Mouse (Mus musculus) stomach, embryonic 14.5 days (tissue): Measurements from ENCODE around the gene Cops2. TPM values are rescaled to one million over a fixed set of nuclear protein-coding genes. Genes with fewer than 3 reads are reported as not detected.

Experiments used
- ATAC-seq: fragments of 200-750 bp; cut with Nextera tagmentation; 2 replicates; pipeline ENCODE4 v1.8.0; 2017; ENCODE audit warnings: low read depth, moderate TSS enrichment; ENCODE audit not compliant: insufficient number of reproducible peaks, insufficient read depth, low FRiP score
- H3K27ac ChIP-seq: fragments of 300-500 bp; sonication (generic); 2 replicates; pipeline ENCODE4 v1.5.1; 2014; ENCODE audit warnings: mild to moderate bottlenecking, low read length, moderate library complexity, mixed read lengths
- H3K27me3 ChIP-seq: fragments of 300-500 bp; sonication (generic); 2 replicates; pipeline ENCODE4 v1.6.1; 2014; ENCODE audit warnings: low read length, control low read depth, mixed read lengths; ENCODE audit not compliant: control insufficient read depth, insufficient read depth
- H3K36me3 ChIP-seq: fragments of 300-500 bp; sonication (generic); 2 replicates; pipeline ENCODE4 v1.6.1; 2014; ENCODE audit warnings: mild to moderate bottlenecking, control low read depth, low read length, moderate library complexity, mixed read lengths; ENCODE audit not compliant: control insufficient read depth, insufficient read depth
- H3K4me1 ChIP-seq: fragments of 300-500 bp; sonication (generic); 2 replicates; pipeline ENCODE4 v1.6.1; 2014; ENCODE audit warnings: low read length, control low read depth, mixed read lengths; ENCODE audit not compliant: control insufficient read depth, insufficient read depth
- H3K4me2 ChIP-seq: fragments of 300-500 bp; sonication (generic); replicated peaks from 2 replicates; pipeline ENCODE4 v1.6.1; 2014; ENCODE audit warnings: low read depth, low read length, control low read depth
- H3K4me3 ChIP-seq: fragments of 300-500 bp; sonication (generic); 2 replicates; pipeline ENCODE4 v1.5.1; 2014; ENCODE audit warnings: low read depth, low read length, control low read depth
- H3K9ac ChIP-seq: fragments of 300-500 bp; sonication (generic); replicated peaks from 2 replicates; pipeline ENCODE4 v1.6.1; 2014; ENCODE audit warnings: low read depth, mild to moderate bottlenecking, control low read depth, low read length, moderate library complexity, mixed read lengths
- H3K9me3 ChIP-seq: fragments of 300-500 bp; sonication (generic); 2 replicates; pipeline ENCODE4 v1.6.1; 2016; ENCODE audit warnings: low read depth, low read length, control low read depth; ENCODE audit not compliant: control insufficient read depth
- WGBS: fragments of 180-500 bp; shearing (Covaris S2); extraction: QIAGEN DNeasy Blood & Tissue Kit; methylation state at CpG from one replicate; pipeline ENCODE4 v1.1.7; 2014; 5-methylcytosine and 5-hydroxymethylcytosine counted together
- polyA plus RNA-seq: library from polyadenylated mRNA; unstranded; fragments of >200 nt; fragmentation: Nextera tagmentation; extraction: Ambion mirVana; gene quantifications from 2 replicates; pipeline ENCODE4 v1.2.1, GENCODE M21; 2014

The Cops2 gene
- polyA plus RNA-seq, 1 experiment from 2014 or later = 81.3 TPM

DNA sequence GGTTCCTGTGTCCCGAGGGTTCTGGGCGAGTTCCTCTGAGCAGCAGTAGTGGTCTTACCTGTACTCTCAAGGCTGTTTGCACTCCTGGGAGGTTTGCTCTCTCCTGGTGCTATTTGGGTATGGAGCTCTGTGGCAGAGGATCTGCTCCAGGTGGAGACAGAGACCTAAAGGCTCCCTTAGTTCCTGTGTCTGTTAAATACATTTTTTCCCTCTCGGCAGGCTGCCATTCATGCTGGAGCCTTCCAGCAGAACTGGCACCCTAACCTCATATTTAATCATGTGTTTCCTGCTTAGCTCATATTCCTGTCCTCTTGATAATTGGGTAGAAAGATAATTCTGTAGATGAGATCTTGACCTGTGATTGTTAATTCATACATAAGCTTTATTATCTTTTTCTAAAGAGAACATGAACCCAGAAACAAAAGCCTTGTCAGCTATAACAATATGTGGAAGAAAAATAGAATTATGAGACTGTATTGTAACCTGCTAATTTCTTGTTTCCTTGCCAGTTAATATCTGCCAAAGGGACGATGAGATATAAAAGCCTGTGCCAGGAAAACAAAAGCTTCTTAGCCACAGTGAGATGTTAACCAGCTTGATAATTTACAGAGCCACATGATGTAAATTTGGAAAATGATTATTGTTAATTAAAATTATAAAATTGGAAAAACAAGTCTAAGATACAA, 27.1 kb upstream of the Cops2 start:
- 80% methylated on average over 4 of the region's 4 CpGs for WGBS
- no peaks in the 10 kb centered on the region for H3K36me3 ChIP-seq
- no peaks in the 10 kb centered on the region for H3K27me3 ChIP-seq
- H3K4me2 ChIP-seq = no peak overlapping the region
- H3K4me1 ChIP-seq = no peaks in the 10 kb centered on the region
- H3K9me3 ChIP-seq = no peaks in the 10 kb centered on the region
- H3K4me3 ChIP-seq = no peak overlapping the region
- H3K27ac ChIP-seq = no peak overlapping the region
- ATAC-seq = no peak
- no peak overlapping the region for H3K9ac ChIP-seq

DNA sequence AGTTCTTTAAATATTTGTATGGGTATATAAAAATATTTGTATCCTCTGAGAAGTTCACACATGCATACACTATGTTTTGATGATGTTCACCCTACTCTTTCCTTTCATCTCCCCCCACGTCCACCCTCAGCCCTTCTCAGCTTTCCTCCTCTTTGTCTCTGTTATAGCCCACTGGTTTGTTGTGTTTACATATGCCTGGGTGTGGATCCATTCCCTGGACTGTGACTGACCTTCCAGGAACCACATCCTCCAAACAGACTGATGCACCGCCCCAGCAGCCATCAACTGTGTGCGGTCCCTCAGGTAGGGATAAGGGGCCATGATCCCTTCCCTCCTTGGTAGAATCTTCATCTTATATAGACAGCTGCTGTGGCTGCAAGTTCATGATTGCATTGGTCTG, 11.2 kb upstream of the Cops2 start:
- ATAC-seq = peak; percentile 18; the same call in 1 of the 2 replicates
- H3K36me3 ChIP-seq = 0 out of 2 replicates have a peak, but pooled peaks cover 3% of the 10 kb centered on the region
- peaks cover 6% of the 10 kb centered on the region; the same call in 1 of the 2 replicates for H3K4me1 ChIP-seq
- no peak overlapping the region for H3K27ac ChIP-seq
- H3K9ac ChIP-seq = no peak overlapping the region
- no peak overlapping the region for H3K4me3 ChIP-seq
- no peaks in the 10 kb centered on the region for H3K27me3 ChIP-seq
- 84% methylated on average over 3 of the region's 3 CpGs for WGBS
- H3K4me2 ChIP-seq = no peak overlapping the region
- H3K9me3 ChIP-seq = no peaks in the 10 kb centered on the region

DNA sequence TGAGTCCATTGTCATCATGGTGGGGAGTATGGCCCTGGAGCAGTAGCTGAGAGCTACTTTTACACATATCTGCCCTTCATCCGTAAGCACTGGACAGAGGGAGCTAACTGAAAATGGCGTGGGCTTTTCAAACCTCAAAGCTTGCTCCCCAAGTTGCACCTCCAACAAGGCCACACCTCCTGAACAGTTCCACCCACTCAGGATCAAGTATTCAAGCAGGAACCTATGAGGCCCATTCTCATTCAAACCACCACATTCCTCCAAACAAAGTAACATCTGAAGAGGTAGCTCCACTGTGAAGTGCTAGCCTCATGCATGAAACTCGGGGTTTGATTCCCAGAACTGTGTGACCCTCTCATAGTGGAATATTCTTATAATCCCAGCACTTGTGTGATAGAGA, 9.4 kb upstream of the Cops2 start:
- Histone ChIP-seq H3K36me3 (0 out of 2 replicates have a peak, but pooled peaks cover 3% of the 10 kb centered on the region), H3K27me3 (no peaks in the 10 kb centered on the region), H3K4me2 (no peak overlapping the region), H3K9me3 (no peaks in the 10 kb centered on the region), H3K9ac (no peak overlapping the region), H3K4me3 (no peak overlapping the region), H3K4me1 (peaks cover 6% of the 10 kb centered on the region; the same call in 1 of the 2 replicates), H3K27ac (no peak overlapping the region)
- WGBS = 78% methylated on average over 3 of the region's 3 CpGs
- no peak for ATAC-seq

DNA sequence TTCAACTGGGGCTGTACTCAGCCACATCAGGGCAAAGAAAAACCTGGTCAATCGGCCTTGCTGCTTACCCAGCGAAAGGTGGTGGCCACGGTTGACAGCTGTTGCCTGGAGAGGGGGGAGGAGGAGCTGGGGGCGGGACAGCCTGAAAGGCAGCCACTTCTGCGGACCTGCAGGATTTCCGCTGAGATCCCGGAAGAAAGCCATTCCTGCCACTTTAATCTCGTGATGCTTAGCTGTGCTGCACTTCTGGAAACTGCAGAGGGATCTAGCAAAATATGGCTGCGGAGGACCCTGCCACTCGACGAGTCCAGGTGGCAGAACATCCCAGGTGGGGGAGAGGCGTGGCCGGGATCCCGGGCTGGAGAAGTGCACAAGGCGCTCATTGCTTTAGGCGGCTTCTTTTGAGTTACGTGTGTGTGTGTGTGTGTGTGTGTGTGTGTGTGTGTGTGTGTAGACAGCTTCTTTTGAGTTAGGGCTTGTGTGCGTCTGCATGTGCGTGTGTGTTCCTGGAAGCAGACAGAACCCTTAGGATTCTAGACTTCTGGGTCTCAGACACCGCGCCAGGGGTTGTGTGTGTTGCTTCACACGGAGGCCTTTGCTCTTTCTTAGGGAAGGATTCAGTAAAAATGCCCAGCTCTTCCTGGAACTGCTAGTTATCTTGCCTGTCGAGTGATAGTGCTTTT, 7.3 kb upstream of the Cops2 start:
- Histone ChIP-seq H3K9ac (peak overlapping the region; percentile 33; the same call in 1 of the 2 replicates), H3K27ac (0 out of 2 replicates have a peak overlapping the region, but pooled peaks have one; percentile 15), H3K4me3 (peak overlapping the region; percentile 50), H3K4me1 (peaks cover 6% of the 10 kb centered on the region; the same call in 1 of the 2 replicates), H3K36me3 (no peaks in the 10 kb centered on the region), H3K4me2 (peak overlapping the region; percentile 65), H3K27me3 (no peaks in the 10 kb centered on the region), H3K9me3 (no peaks in the 10 kb centered on the region)
- peak; percentile 90 for ATAC-seq
- WGBS = 4% methylated on average over 23 of the region's 23 CpGs

DNA sequence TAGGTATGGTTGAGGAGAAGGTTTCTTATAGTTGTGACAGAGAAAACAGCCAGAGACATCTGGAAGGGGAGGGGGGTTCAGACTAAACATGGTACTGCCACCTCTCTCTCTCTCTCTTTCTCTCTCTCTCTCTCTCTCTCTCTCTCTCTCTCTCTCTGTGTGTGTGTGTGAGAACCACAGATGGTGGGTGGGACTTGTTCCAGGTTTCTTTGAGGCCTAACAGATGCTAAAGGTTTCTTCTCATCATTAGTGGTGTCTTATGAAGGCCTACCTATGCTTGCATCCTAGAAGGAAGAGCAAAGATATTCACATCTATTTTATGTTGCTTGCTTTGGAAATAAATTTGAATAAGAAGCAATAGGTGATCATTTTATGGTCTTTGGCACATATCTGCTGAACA, 6.6 kb upstream of the Cops2 start:
- Histone ChIP-seq H3K9me3 (no peaks in the 10 kb centered on the region), H3K27me3 (no peaks in the 10 kb centered on the region), H3K4me3 (peak overlapping the region; percentile 50; the same call in 1 of the 2 replicates), H3K9ac (no peak overlapping the region; the same call in 1 of the 2 replicates), H3K4me2 (peak overlapping the region; percentile 65), H3K36me3 (no peaks in the 10 kb centered on the region), H3K4me1 (peaks cover 6% of the 10 kb centered on the region; the same call in 1 of the 2 replicates), H3K27ac (no peak overlapping the region)
- ATAC-seq = no peak

DNA sequence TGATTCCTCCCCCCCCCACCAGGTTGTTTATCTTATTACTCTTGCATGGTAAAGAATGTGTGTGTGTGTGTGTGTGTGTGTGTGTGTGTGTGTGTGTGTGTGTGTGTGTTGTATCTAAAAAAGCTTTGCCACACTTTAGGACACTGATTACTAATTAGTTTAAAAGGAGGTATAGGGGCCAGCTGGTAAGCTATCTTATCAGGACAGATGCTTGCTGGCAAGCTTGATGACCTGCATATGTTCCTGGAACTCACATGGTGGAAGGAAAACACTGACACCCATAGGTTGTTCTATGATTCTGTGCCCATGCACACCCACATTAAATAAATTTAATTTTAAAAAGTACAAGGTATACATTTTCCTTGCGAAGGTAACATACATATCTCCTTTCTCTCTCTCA, 5.6 kb upstream of the Cops2 start:
- no peaks in the 10 kb centered on the region for H3K27me3 ChIP-seq
- no peak overlapping the region for H3K27ac ChIP-seq
- 87% methylated on average over 1 of the region's 1 CpGs for whole genome bisulfite sequencing
- no peak overlapping the region for H3K9ac ChIP-seq
- H3K4me3 ChIP-seq = no peak overlapping the region
- H3K36me3 ChIP-seq = no peaks in the 10 kb centered on the region
- no peak overlapping the region for H3K4me2 ChIP-seq
- H3K4me1 ChIP-seq = peaks cover 6% of the 10 kb centered on the region; the same call in 1 of the 2 replicates
- H3K9me3 ChIP-seq = no peaks in the 10 kb centered on the region
- no peak for ATAC-seq

DNA sequence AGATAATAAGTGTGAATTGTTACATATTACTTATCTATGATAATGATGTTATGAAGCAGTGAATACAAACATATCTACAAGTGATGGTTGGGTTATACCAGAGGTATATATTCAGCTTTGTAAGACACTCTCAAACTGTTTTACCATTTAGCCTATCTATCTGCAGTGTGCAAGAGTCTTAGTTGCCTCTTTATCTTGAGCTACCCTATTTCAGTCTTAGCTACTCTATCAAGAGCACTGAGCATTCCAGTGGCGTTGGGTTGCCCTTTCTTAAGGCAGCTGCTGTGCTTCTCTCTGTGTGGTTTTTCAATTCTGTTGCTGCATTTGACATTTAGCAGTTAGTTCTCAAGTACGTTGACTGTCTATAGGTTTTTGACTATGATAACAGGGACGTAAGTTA, 4.9 kb upstream of the Cops2 start:
- no peak for ATAC-seq
- Histone ChIP-seq H3K9me3 (no peaks in the 10 kb centered on the region), H3K4me2 (no peak overlapping the region), H3K4me1 (peaks cover 6% of the 10 kb centered on the region; the same call in 1 of the 2 replicates), H3K4me3 (no peak overlapping the region), H3K36me3 (no peaks in the 10 kb centered on the region), H3K27me3 (no peaks in the 10 kb centered on the region), H3K27ac (no peak overlapping the region), H3K9ac (no peak overlapping the region)
- 84% methylated on average over 3 of the region's 3 CpGs for WGBS

DNA sequence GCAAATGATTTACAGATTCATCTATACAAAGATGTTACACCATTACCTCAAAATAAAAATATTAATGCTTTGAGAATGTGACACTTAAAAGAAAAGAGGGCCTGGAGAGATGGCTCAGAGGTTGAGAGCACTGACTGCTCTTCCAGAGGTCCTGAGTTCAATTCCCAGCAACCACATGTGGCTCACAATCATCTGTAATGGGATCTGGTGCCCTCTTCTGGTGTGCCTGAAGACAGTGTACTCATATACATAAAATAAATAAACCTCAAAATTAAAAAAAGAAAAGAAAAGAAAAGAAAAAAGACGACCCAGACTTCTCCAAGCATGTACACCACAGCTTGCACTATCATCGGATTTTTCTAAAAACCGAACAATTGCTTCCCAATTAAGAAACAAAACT, 1.2 kb downstream of the Cops2 start:
- Histone ChIP-seq H3K9me3 (no peaks in the 10 kb centered on the region), H3K27ac (no peak overlapping the region), H3K4me1 (0 out of 2 replicates have a peak, but pooled peaks cover 3% of the 10 kb centered on the region), H3K4me2 (peak overlapping the region; percentile 61), H3K36me3 (no peaks in the 10 kb centered on the region), H3K4me3 (peak overlapping the region; percentile 100; the same call in 1 of the 2 replicates), H3K9ac (peak overlapping the region; percentile 95), H3K27me3 (no peaks in the 10 kb centered on the region)
- WGBS = 41% methylated on average over 3 of the region's 3 CpGs
- no peak for ATAC-seq
